Mouse (Mus musculus) v-Abl transformed pro-B cells (cell line): Measurements from ENCODE around the gene Usp15.

ENCODE experiments used
- in situ Hi-C, 2 experiments: fragments of 400-800 bp; cut with MboI; formaldehyde crosslinking; loops; one replicate each; pipeline ENCODE4 v1.15.1; 2025; ENCODE audit not compliant: unreplicated experiment in 2 of 2

The Usp15 gene

GRCm38 (mm10) chr10:123063021-123063420 lies 133.8 kb downstream of the Usp15 start:
- in situ Hi-C loops = no loop called here

GRCm38 (mm10) chr10:123060831-123061230 lies 136.0 kb downstream of the Usp15 start:
- in situ Hi-C loops = no loop called here

GRCm38 (mm10) chr10:123057082-123057481 lies 139.7 kb downstream of the Usp15 start:
- in situ Hi-C loops = no loop called here

- in situ Hi-C loops = no loop called here
Observed at GRCm38 (mm10) chr10:123056463-123056862, 140.3 kb downstream of the Usp15 start.

DNA sequence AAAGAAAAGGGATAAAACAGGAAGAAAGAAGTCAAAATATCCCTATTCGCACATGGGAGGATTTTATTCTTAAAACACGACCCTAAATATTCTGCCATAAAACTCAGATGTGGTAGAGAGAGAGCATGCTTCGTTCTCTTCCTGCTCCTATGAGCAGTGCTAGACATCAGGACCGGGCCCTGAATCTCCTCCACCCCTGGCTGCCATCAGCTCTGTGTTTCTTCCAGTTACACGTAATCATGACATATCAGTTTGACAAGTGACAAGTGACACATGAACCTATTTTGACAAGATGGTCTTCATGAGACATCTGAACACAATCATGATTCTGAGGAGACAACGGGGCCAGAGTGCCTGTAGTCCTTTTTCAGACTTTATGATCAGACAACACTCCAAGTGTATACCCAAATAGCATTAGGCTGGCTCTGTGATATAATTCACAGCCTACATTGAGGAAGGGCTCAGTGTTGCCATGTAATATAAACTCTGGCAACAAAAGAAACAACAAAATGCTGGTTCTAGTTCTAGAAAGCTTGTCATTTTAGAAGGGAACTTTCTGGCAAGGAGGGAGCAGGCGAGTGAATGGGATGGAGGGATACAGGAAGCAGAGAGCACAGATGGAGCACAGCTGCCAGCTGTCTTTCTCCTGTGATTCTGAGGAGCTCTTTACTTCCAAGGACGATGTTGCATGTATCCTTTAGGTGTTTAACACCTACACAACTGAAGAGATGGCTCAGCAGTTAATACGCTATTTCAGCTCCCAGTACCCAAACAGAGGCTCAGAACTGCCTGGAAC lies 141.4 kb downstream of the Usp15 start:
- in situ Hi-C loops = no loop called here
